Mouse (Mus musculus) neural tube, embryonic 14.5 days (tissue): Measurements from ENCODE around the gene Nox1. TPM values are rescaled to one million over a fixed set of nuclear protein-coding genes. Genes with fewer than 3 reads are reported as not detected.

Source experiments
- ATAC-seq: fragments of 200-750 bp; cut with Nextera tagmentation; 2 replicates; pipeline ENCODE4 v1.8.0; 2017; ENCODE audit warnings: low read depth, mild to moderate bottlenecking, moderate TSS enrichment, moderate library complexity
- H3K27ac ChIP-seq: fragments of 300-500 bp; sonication (generic); 2 replicates; pipeline ENCODE4 v1.5.1; 2014; ENCODE audit warnings: low read depth, mild to moderate bottlenecking, control low read depth, low read length, moderate library complexity, mixed read lengths
- H3K27me3 ChIP-seq: fragments of 300-500 bp; sonication (generic); 2 replicates; pipeline ENCODE4 v1.6.1; 2014; ENCODE audit warnings: low read length; ENCODE audit not compliant: control insufficient read depth, insufficient read depth
- H3K36me3 ChIP-seq: fragments of 300-500 bp; sonication (generic); 2 replicates; pipeline ENCODE4 v1.6.1; 2014; ENCODE audit warnings: low read length, mixed read lengths; ENCODE audit not compliant: control insufficient read depth, insufficient read depth
- H3K4me1 ChIP-seq: fragments of 300-500 bp; sonication (generic); 2 replicates; pipeline ENCODE4 v1.6.1; 2014; ENCODE audit warnings: low read length; ENCODE audit not compliant: control insufficient read depth, insufficient read depth
- H3K4me2 ChIP-seq: fragments of 300-500 bp; sonication (generic); 2 replicates; pipeline ENCODE4 v1.6.1; 2014; ENCODE audit warnings: mild to moderate bottlenecking, low read depth, low read length, control low read depth
- H3K4me3 ChIP-seq: fragments of 300-500 bp; sonication (generic); 2 replicates; pipeline ENCODE4 v1.5.1; 2014; ENCODE audit warnings: low read depth, low read length, control low read depth, mixed read lengths
- H3K9ac ChIP-seq: fragments of 300-500 bp; sonication (generic); replicated peaks from 2 replicates; pipeline ENCODE4 v1.6.1; 2014; ENCODE audit warnings: low read depth, mild to moderate bottlenecking, control low read depth, low read length, mixed read lengths
- H3K9me3 ChIP-seq: fragments of 300-500 bp; sonication (generic); 2 replicates; pipeline ENCODE4 v1.6.1; 2016; ENCODE audit warnings: low read length; ENCODE audit not compliant: control insufficient read depth
- WGBS: fragments of 180-500 bp; shearing (Covaris S2); extraction: QIAGEN DNeasy Blood & Tissue Kit; methylation state at CpG from one replicate; pipeline ENCODE4 v1.1.7; 2014; 5-methylcytosine and 5-hydroxymethylcytosine counted together
- microRNA-seq: library from miRNA; unstranded; fragments of <30 nt; microRNA quantifications from one replicate; pipeline ENCODE4, GENCODE M21; 2016
- polyA plus RNA-seq: library from polyadenylated mRNA; unstranded; fragments of >200 nt; fragmentation: Nextera tagmentation; extraction: Ambion mirVana; gene quantifications from 2 replicates; pipeline ENCODE4 v1.2.1, GENCODE M21; 2014

Gene Nox1
- polyA plus RNA-seq, 1 experiment from 2014 or later: 0.20 TPM

DNA sequence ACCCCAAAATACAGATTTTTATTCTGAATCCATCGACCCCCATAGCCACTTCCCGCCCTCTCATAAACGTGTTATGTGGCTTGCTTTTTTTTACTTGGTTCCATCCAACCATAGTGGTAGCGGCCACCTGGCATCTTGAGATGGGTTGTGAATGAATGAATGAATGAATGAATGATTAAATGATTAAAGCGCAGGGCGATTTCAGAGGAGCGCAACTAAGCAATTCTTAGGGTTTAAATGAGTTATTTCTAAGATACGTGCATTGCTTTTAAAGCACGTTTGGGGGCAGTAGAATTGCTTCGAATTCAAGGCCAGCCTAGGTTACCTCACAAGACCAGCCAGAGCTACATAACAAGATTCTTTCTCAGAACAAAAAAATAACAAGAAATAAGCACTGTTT lies 162.0 kb downstream of the Nox1 start:
- Histone ChIP-seq H3K36me3 (no peaks in the 10 kb centered on the region), H3K4me2 (peak overlapping the region; percentile 43), H3K27me3 (no peaks in the 10 kb centered on the region), H3K9ac (peak overlapping the region; percentile 65), H3K4me3 (peak overlapping the region; percentile 49), H3K27ac (peak overlapping the region; percentile 80), H3K9me3 (no peaks in the 10 kb centered on the region), H3K4me1 (no peaks in the 10 kb centered on the region)
- peak; percentile 4; the same call in 1 of the 2 replicates for ATAC-seq
- 15% methylated on average over 10 of the region's 10 CpGs for WGBS

DNA sequence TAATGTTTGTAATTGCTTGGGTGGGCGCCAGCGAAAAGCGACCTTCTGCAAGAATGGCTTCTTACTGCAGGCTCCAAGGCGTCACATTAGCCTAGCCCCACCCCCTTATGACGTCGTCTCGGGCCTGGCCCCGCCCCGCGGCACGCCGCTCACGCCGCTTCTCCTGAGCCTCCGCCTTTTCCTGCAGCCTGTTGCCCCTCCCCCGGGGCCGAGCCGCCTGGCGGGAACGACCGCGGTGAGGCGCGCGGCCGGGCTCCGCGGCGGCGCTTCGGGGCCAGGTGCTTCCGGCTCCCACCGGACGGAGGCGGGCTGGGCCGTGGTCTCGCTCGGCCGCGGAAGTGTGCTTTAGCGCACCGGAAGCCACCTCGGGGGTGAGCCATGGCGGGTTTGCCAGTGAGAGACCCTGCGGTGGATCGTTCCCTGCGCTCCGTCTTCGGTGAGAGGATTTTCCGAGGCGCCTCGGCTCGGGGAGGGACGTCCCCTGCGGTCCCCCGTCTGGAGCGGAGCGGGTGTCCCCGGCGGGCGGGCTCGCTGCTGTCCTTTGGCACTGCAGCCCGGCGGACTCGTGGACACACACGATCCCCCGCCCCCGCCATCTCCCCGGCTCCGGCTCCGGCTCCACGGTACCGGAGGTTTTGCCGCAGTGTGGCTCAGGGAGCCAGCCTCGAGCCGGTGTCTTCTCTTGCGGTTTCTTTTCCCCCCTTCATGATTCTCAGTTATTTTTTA lies 162.6 kb downstream of the Nox1 start, which contains the start of gene Cstf2:
Cstf2 (plus strand) TSS at position 201 of the 726 bp plus-strand sequence.
- Histone ChIP-seq H3K4me2 (peak within 1 kb of the TSS; percentile 43), H3K9me3 (no peaks in the 10 kb centered on the region), H3K4me3 (peak within 1 kb of the TSS; percentile 49), H3K9ac (peak within 1 kb of the TSS; percentile 65), H3K4me1 (no peaks in the 10 kb centered on the region), H3K27me3 (no peaks in the 10 kb centered on the region), H3K27ac (peak within 1 kb of the TSS; percentile 80), H3K36me3 (no peaks in the 10 kb centered on the region)
- WGBS: 17% methylated on average over 66 of the region's 77 CpGs
- peak; percentile 98 for ATAC-seq

DNA sequence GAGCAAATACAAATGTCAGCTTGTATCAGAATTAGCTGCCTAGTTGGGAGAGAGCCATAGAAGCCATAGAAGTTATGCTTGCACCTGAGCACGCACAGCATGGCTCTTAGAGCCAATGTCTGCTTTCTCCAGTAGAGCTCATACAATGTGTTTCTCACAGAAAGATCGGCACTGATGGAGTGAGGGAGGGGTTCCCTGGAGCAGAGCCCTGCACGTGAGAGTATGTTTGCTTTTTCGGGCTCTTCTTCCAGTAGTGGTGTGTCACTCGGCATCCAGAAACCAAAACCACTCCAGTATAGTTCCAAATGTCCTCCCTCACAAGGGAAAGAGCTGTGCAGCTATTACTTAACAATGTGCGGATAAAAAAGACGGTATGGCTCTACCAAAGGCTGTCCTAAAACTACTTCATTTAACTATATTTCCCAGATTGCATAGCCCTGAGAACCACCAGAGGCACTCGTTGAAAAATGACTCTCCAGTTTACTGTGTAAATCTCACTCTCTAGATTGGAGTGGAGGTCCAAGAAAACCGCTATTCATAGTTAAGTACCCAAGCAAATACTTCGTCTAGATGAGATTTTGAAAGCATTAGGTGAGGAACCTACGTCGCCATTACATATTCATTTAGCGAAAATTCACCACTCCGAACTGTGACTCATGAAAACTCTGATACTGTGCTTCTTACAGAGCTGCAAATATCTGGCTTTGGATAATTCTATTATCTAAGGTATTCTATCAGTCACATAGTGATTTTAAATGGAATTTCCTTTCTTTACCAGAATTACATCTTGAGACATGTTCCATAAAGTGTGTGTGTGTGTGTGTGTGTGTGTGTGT lies 163.5 kb downstream of the Nox1 start:
- Histone ChIP-seq H3K27ac (peak overlapping the region; percentile 34; the same call in 1 of the 2 replicates), H3K4me3 (peak overlapping the region; percentile 49; the same call in 1 of the 2 replicates), H3K36me3 (no peaks in the 10 kb centered on the region), H3K4me2 (peak overlapping the region; percentile 26; the same call in 1 of the 2 replicates), H3K27me3 (no peaks in the 10 kb centered on the region), H3K9ac (0 out of 2 replicates have a peak overlapping the region, but pooled peaks have one; percentile 65), H3K4me1 (no peaks in the 10 kb centered on the region), H3K9me3 (no peaks in the 10 kb centered on the region)
- peak; percentile 5; the same call in 1 of the 2 replicates for ATAC-seq
- WGBS: 78% methylated on average over 14 of the region's 14 CpGs

DNA sequence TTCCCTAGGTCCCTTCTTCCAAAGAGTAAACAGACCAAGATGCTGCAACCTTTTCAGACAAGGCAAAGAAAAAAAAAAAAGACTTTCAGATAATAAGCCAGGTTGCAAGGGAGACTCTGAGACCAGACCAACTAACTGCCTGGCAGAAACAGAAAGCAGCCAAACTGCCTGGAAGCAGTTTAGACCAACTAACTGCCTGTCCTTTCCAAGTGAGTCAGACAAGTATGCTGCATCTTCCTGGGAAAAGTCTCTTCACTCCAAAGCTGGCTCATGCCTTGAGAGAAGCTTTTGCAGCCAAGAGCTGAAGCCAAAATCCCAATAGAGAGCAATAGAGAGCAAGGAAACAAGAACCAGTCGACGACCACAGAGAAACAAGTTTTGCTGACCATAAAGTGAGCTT lies 164.9 kb downstream of the Nox1 start:
- ATAC-seq: no peak
- WGBS: 66% methylated on average over 2 of the region's 2 CpGs
- Histone ChIP-seq H3K27ac (no peak overlapping the region), H3K9me3 (no peaks in the 10 kb centered on the region), H3K9ac (no peak overlapping the region), H3K4me1 (no peaks in the 10 kb centered on the region), H3K36me3 (no peaks in the 10 kb centered on the region), H3K27me3 (no peaks in the 10 kb centered on the region), H3K4me3 (no peak overlapping the region), H3K4me2 (no peak overlapping the region)

DNA sequence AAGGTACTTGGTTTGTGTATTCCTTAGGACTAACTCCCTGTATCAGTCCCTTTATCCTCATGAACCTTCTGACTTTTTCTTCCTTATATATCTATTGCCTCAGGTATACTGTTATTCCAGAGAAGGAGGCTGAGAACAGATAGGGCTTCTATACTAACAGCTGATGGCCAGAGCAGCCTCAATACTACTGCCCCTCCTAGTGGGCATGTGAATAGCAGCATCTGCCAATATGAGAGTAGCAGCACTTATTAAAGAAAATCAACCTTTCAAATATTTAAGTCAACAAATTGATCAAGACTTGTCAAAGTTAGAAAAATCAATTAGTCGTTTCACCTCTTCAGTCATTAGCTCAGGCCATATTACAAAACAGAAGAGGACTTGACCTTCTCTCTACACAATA lies 172.8 kb downstream of the Nox1 start:
- Histone ChIP-seq H3K27me3 (no peaks in the 10 kb centered on the region), H3K27ac (no peak overlapping the region), H3K4me1 (no peaks in the 10 kb centered on the region), H3K4me2 (no peak overlapping the region), H3K4me3 (no peak overlapping the region), H3K36me3 (no peaks in the 10 kb centered on the region), H3K9me3 (no peaks in the 10 kb centered on the region), H3K9ac (no peak overlapping the region)
- WGBS: 70% methylated on average over 1 of the region's 1 CpGs
- no peak for ATAC-seq

Small RNAs within 50 kb of the gene (microRNA-seq; reads per million reads assigned to microRNA genes)
- not detected for gene Mir3112

Other genes with a start within 250 kb of the Nox1 start
- 0.48 and 0.84 TPM in 2 replicates for gene Sytl4, start 240.1 kb downstream of the Nox1 start, polyA plus RNA-seq
- 82.5 and 84.9 TPM in 2 replicates for gene Cstf2, start 162.8 kb downstream of the Nox1 start, polyA plus RNA-seq
- gene Xkrx, start 59.9 kb downstream of the Nox1 start, polyA plus RNA-seq: 0.44 and 1.4 TPM in 2 replicates
- gene Arl13a, start 34.5 kb downstream of the Nox1 start, polyA plus RNA-seq: not detected in 2 replicates
- 7.2 and 7.5 TPM in 2 replicates for gene Trmt2b, start 55.0 kb upstream of the Nox1 start, polyA plus RNA-seq
- 94.0 and 99.7 TPM in 2 replicates for gene Tmem35a, start 73.3 kb upstream of the Nox1 start, polyA plus RNA-seq
- gene Cenpi, start 86.1 kb upstream of the Nox1 start, polyA plus RNA-seq: 5.3 and 6.1 TPM in 2 replicates
- gene Drp2, start 182.6 kb upstream of the Nox1 start, polyA plus RNA-seq: 25.1 and 27.7 TPM in 2 replicates